17 mouse cellular contexts compared by ENCODE assay signal in genomic region chr1:164502231-164502630, GRCm38 (mm10). TPM values are rescaled to one million over a fixed set of nuclear protein-coding genes. Genes with fewer than 3 reads are reported as not detected.
DNase-seq lines count a peak whose midpoint lies in the region; ATAC-seq and TF ChIP-seq lines count a peak whose summit lies in the region.
"Had no signal": no experiment of that assay in that cellular context is flagged by ENCODE, and none has a peak within 500 bp of the region (broad histone marks: within the 10 kb centered on the region; RNA-seq: fewer than 3 reads in every experiment).

No protein-coding gene starts in this region.

- H3K36me3 ChIP-seq in kidney, adult 2 months (ENCODE audit: control insufficient read depth, insufficient read depth, low read length), result no peaks in the 10 kb centered on the region
- H3K36me3 ChIP-seq in heart, embryonic 13.5 days, result no peaks in the 10 kb centered on the region
- H3K36me3 ChIP-seq: limb, embryonic 10.5 days; liver, embryonic 13.5 days; neural tube, embryonic 12.5 days had no signal

- DNase-seq in kidney, adult 2 months, result no peak
- DNase-seq in kidney, adult 8-10 months, result no peak
- peak; percentile 61 for DNase-seq in cerebellum, adult 9-10 months
- DNase-seq in testis, postnatal 10 days (ENCODE audit: low spot score), result no peak
- DNase-seq in frontal cortex, postnatal 25 days (ENCODE audit: low spot score in 2 of 2), result no peak
- no peak for DNase-seq in right cerebral cortex, postnatal 4 days
- DNase-seq: adrenal gland, postnatal 36 days; forebrain, postnatal 0 days; kidney, adult 9 months; kidney, postnatal 4 days; liver, embryonic 13.5 days; thymus, adult 18-20 months had no signal

- TF ChIP-seq CTCF in kidney, adult 2 months (conservative IDR thresholded peaks at IDR 0.05; ENCODE audit: insufficient read depth, insufficient read length, low read depth, low read length), result no peak

- no peaks in the 10 kb centered on the region for H3K9me3 ChIP-seq in heart, embryonic 13.5 days
- H3K9me3 ChIP-seq: limb, embryonic 10.5 days; liver, embryonic 13.5 days; neural tube, embryonic 12.5 days had no signal

- no peak overlapping the region for H3K4me3 ChIP-seq in kidney, adult 2 months (ENCODE audit: insufficient read depth, low read depth, low read length)
- no peak overlapping the region for H3K4me3 ChIP-seq in heart, embryonic 13.5 days
- H3K4me3 ChIP-seq: limb, embryonic 10.5 days; liver, embryonic 13.5 days; megakaryocyte, embryonic 14.5 days; neural tube, embryonic 12.5 days had no signal

- H3K27me3 ChIP-seq in kidney, adult 2 months (replicated peaks; ENCODE audit: control insufficient read depth, insufficient read depth, low read length), result no peaks in the 10 kb centered on the region
- no peaks in the 10 kb centered on the region for H3K27me3 ChIP-seq in heart, embryonic 13.5 days (replicated peaks)
- H3K27me3 ChIP-seq: liver, embryonic 13.5 days; megakaryocyte, embryonic 14.5 days; neural tube, embryonic 12.5 days had no signal

- 58% methylated on average over 7 of the region's 7 CpGs for WGBS in kidney, adult 2 months
- 30% methylated on average over 7 of the region's 7 CpGs for WGBS in heart, embryonic 13.5 days

- H3K9ac ChIP-seq in heart, embryonic 13.5 days, result no peak overlapping the region
- H3K9ac ChIP-seq: forebrain, postnatal 0 days; hindbrain, embryonic 14.5 days; liver, embryonic 13.5 days; neural tube, embryonic 12.5 days had no signal

- peak overlapping the region; percentile 92 for H3K27ac ChIP-seq in kidney, adult 2 months (ENCODE audit: insufficient read depth, low read depth, low read length)
- peak overlapping the region; percentile 40; the same call in 1 of the 2 replicates for H3K27ac ChIP-seq in heart, embryonic 13.5 days (replicated peaks)
- H3K27ac ChIP-seq: hindbrain, embryonic 14.5 days; limb, embryonic 10.5 days; liver, embryonic 13.5 days; neural tube, embryonic 12.5 days had no signal

- H3K4me1 ChIP-seq in kidney, adult 2 months (ENCODE audit: control insufficient read depth, insufficient read depth, low read length), result peaks cover 2% of the 10 kb centered on the region; the same call in 1 of the 2 replicates
- peaks cover 23% of the 10 kb centered on the region for H3K4me1 ChIP-seq in heart, embryonic 13.5 days
- H3K4me1 ChIP-seq: limb, embryonic 10.5 days; liver, embryonic 13.5 days; megakaryocyte, embryonic 14.5 days; neural tube, embryonic 12.5 days had no signal

- no peak overlapping the region; the same call in 1 of the 2 replicates for H3K4me2 ChIP-seq in heart, embryonic 13.5 days
- H3K4me2 ChIP-seq: hindbrain, embryonic 14.5 days; liver, embryonic 13.5 days; neural tube, embryonic 12.5 days had no signal

- no peak for TF ChIP-seq POLR2A in kidney, adult 2 months (IDR thresholded peaks at IDR 0.05; ENCODE audit: low read depth, low read length)

- no peak for ATAC-seq in heart, embryonic 13.5 days (ENCODE audit: extremely low read depth, insufficient number of reproducible peaks, low FRiP score, low TSS enrichment)
- ATAC-seq: forebrain, postnatal 0 days had no signal

RNA-seq across cellular contexts. Expression of gene Atp1b1, which starts 44.1 kb away (rescaled TPM):
- polyA plus RNA-seq in kidney, adult 2 months (2012; rRNA removed), result 945 and 1,094 TPM in 2 replicates
- 293 and 324 TPM in 2 replicates for polyA plus RNA-seq in heart, embryonic 13.5 days (2015; fragmentation: Nextera tagmentation; extraction: Ambion mirVana)
